Mouse (Mus musculus) left cerebral cortex, postnatal 14 days (tissue): ENCODE measurements around the gene Txndc16. TPM values are rescaled to one million over a fixed set of nuclear protein-coding genes. Genes with fewer than 3 reads are reported as not detected.

Experiments
- DNase-seq, 2 experiments: peaks; one replicate each; pipeline ENCODE4 v3.0.0; 2021 to 2022; ENCODE audit warnings: low spot score in 2 of 2, mixed read lengths in 1 of 2
- intact Hi-C: fragments of 180-260 bp; cut with DNase I; formaldehyde crosslinking; loops from one replicate; pipeline ENCODE4 v1.15.1; 2025
- long read RNA-seq, 2 experiments: library from polyadenylated mRNA; stranded (forward); transcript quantifications; one replicate each; pipeline ENCODE4 v2.0.0; 2021
- total RNA-seq, 2 experiments: library from RNA; stranded (reverse); gene quantifications; 2 replicates each; pipeline ENCODE4 v1.2.3; 2021

Txndc16 gene
- 10 to 100 TPM; 70.4 to 76.2 TPM for total RNA-seq
- long read RNA-seq, experiment 1, full-length matches to known transcripts: 63 of 110 reads
- long read RNA-seq, experiment 1, partial matches to known transcripts: 15 of 110 reads
- long read RNA-seq, experiment 1, other reads (novel, unspliced or antisense): 32 of 110 reads
- long read RNA-seq, experiment 2, full-length matches to known transcripts: 49 of 81 reads
- long read RNA-seq, experiment 2, partial matches to known transcripts: 11 of 81 reads
- long read RNA-seq, experiment 2, other reads (novel, unspliced or antisense): 21 of 81 reads

DNA sequence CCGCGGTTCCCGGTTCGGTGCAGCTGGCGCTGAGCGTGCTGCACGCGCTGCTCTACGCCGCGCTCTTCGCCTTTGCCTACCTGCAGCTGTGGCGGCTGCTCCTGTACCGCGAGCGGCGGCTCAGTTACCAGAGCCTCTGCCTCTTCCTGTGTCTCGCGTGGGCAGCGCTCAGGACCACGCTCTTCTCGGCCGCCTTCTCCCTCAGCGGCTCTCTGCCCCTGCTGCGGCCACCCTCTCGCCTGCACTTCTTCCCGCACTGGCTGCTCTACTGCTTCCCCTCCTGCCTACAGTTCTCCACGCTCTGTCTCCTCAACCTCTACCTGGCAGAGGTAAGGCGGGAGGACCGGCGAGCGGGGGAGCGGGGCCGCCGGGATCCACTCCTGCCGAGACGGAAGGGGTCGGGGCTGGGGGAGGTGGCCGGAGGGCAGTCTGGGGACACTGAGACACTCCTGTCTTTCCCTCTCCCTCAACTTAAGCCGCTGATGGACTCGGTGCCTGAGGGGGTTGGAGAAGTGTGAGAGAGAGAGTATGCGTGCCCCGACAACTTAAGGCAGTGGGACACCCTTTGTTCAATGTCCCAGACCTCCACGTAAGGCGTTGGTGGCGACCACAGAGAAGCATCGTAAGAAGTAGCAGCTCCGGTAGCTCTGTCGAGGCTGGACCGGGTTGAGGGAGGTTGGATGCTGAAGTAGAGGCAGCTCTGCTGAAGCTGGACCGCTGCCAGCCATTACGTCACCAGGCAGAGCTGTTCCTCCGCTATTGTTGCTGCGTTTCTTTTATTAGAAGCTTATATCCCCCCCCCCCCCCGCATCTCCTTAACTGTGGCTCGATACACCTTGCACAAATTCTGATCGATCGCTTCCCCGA is at the start of gene Txndc16:
TSS of gene Txndc16 (minus strand) at position 239 of the 867 bp plus-strand sequence.
- intact Hi-C loops: no loop called here
- peak; percentile 81 to 82 for DNase-seq

DNA sequence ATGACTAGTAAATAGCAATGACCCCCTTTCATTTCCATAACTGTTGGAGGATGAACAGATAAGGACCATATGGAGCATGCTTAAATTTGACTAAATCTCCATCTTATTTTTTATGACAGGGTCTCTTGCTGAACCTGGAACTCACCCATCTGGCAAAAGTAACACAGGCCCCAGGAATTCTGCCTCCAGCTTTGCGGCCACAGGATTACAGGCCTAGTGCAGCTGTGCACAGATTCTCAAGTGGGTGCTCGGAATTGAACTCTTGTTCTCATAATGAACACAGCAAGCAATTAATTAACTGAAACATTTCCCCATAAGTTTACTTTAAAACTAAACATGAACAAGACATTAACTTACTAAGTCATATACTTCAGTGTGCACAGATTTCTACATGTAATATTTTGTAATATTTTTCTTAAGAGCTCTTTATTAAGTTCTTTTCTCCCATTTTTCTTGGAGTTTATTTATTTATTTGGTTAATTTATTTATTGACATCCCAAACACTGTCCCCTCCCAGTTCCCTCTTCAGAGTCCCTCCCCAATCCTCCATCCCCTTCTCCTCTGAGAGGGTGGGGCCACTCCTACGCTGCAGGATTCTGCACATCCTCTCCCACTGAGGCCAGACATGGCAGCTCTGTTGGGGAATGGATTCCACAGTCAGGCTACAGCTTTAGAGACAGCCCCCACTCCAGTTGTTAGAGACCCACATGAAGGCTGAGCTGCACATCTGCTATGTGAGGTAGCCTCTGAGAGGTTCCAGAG is 43.9 kb upstream of the Txndc16 start:
- intact Hi-C loops: no loop called here
- DNase-seq: no peak

DNA sequence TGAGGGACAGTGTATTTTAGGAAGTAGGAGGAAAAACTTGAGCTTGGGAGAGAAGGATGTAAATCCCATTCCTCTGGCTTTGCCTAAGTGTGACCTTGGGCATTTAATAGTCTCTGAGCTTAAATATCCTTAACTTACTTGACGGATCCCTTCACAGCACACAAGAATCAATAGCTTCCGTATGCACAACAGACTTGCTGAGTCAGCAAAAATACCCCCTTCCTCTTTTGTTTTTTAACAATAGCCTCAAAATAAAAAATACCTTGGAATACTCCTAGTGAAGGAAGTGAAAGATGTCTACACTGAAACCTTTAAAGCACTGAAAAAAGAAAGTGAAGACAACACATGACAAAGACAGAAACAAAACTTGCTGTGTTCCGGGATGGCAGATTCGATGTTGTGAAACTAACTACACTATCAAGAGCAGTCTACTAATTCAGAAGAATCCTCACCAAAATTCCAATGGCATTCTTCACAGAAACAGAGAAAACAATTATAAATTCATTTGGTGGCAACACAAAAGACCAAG is 31.5 kb upstream of the Txndc16 start:
- intact Hi-C loops: no loop called here
- no peak for DNase-seq

DNA sequence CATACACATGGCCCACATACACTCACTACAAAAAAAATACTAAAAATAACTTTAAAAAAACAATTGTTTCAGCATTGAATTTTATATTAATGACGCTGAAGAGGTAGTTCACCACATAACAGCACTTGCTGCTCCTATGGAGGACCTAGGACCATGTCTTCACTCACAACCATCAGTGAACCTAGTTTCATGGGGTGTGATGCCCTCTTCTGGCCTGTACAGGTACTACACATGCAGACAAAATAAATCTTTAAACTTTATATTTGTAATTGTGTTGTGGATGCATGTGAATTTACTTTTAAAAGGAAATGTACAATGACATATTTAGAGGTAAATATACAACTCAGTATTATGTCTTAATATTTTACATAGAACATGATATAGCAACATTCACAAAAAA is 21.5 kb upstream of the Txndc16 start:
- intact Hi-C loops: no loop called here
- no peak for DNase-seq

DNA sequence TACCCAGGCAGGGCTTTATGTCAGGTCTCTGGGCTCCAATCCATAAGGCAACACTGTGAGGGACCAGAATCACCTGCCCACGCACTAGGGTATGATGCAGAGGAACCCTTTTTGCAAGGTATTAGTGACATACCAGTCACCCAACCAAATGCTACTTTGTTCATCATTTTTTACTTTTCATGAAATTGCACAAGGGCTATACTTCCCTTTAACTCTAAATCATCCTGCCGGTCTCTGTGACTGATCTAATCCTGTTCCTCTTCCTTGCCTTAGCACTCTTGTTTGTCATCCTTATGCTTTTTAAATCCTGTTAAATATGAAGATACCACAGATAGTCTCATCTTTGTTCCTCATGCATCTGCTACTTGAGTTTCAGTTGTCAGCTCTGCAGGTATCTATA is 18.9 kb upstream of the Txndc16 start:
- intact Hi-C loops: no loop called here
- no peak for DNase-seq

DNA sequence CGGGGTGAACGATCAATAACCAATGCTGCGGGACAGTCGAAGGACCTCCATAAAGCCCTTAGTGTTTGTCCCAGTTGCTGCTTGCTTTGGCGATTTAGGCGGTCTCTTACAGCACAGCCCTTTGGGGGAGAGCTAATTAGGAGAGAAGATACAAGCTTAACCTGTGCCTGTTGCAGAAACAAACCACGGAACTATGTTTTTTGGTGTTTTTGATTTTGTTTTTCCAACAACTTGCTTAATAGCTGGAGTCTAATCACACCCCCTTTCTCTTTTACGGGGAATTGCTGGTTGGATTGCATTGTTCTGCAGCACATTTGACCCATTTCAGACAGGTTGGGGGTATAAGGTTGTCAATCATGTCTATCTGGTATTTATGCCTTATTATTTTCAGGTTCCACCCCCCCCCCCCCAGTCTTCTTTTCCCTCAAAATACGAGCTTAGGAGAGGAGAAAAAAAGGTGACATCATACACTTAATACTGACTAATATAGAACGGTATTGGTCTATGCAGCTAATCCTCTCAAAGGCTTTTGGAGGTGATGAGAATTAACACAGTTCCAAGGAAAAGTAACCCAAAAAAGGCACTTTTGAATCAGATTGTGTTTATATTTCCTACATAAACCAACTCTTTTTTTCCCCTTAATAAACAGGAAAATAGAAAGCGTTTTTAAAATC is 966 bp upstream of the Txndc16 start:
- no peak for DNase-seq
- intact Hi-C loops: no loop called here

DNA sequence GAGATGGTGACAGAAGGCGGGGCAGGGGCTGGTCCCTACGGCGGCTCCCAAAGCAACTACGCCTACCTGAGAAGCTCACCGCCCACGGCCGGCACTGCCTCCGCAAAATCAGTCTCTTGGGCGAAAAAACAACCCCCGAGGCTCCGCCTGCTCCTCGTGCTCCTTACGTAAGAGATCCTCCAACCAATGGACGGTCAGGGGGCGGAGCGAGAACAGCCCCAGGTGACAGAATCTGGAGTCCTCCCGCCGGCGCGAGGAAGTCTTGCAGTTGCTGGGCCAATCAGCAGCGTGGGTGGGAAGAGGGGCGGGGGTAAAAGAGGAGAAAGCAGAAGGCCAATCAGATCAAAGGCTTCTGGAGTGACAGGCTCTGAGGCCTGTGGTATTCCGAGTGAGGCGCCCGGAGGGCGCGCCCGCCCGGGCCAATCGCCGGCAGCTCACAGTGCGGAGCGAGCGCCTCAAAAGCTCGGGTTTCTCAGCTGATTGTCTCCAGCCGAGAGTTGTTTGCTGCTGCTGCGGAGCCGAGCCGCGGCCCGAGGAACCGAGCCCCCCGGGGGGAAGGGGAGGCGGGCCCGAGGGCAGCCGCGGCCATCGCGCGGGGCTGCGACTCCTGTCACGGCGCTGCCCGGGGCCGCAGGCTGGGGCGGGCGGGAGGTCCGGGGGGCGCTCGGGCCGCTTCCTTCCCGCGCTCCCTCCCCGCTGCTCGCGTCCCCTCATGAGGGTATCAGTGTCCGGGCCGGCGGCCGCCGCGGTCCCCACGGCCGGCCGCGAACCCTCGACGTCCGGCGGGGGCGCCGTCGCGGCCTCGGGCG is 643 bp downstream of the Txndc16 start, which contains the start of gene Gpr137c:
TSS of gene Gpr137c (plus strand) at position 437 of the 809 bp plus-strand sequence.
- DNase-seq: peak; percentile 99
- intact Hi-C loops: no loop called here

DNA sequence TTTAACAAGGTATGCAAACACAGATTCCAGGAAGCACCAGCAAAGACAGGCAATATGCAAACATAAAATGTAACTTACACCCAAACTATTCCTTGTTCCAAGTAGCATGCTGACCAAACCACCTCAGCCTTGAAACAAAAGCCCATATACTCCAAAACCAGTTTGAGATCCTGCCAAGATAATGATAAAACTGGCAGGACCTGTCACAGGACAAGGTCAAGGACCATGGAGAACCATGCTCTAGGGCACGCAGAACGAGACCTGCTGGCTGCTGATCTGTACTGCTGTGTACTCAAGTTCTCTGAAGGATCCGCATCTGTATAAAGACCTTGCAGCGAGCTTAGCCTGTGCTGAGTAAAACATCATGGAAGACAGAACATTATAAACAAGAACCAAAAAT is 2.4 kb downstream of the Txndc16 start:
- intact Hi-C loops: no loop called here
- DNase-seq: no peak

DNA sequence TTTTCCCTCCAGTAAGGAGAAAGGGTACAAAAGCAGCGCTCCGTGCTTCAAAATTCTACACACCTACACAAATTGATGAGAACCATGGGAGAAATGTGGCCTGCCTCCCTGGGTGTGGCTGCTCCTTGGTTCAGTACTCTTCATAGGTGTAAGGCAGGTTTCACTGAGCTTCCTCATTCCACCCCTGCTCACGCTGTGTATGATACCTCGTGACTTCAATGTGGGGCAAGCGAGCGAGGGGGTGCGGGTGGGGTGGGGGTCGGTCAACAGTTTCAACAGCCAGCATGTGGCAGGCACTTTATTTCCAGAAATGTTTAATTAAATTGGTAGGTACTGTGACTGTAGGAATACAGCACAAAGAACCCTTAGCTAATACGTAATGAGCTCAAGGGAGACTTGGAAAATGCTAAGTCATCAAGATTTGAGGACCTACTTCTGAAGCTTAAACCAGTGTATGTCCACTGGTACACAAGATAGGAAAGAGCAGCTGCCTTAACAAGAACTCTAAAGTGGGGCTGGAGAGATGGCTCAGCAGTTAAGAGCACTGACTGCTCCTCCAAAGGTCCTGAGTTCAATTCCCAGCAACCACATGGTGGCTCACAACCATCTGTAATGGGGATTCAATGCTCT is 3.3 kb downstream of the Txndc16 start:
- intact Hi-C loops: no loop called here
- no peak for DNase-seq

DNA sequence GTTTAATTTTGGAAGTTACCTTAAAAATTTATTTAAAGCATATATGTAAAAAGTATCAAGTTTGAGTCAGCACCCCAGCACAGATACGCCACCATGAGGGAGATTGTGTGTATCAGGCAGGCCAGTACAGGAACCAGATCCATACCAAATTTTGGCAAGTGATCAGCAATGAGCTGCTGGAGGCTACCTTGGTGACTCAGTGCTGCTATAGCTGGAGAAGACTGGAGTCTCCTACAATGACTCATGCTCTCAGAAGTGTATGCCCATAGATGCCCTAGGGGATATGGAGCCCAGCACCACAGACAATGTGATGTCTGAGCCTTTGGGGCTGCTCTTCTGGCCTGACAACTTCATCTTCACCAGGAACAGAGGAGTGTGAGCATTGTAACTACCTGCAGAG is 8.7 kb downstream of the Txndc16 start:
- no peak for DNase-seq
- intact Hi-C loops: no loop called here

DNA sequence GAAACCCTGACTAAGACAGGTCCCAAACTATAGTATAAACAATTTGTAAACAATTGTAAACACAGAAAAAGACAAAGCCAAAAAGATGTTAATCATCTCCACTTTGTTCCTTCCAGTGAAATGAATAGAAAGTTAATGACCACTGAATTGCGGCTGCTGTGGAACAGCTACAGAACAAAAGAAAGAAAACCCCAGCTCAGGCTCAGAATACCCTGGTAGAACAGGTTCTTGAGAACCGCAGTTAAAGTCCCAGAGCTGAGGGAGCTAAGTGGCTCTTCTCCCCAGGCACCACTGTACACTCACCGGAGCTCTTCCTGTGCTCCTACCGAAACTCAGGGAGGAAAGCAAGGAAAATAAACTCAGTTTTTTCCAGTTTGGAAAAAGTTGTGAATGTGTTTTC is 9.4 kb downstream of the Txndc16 start:
- intact Hi-C loops: no loop called here

DNA sequence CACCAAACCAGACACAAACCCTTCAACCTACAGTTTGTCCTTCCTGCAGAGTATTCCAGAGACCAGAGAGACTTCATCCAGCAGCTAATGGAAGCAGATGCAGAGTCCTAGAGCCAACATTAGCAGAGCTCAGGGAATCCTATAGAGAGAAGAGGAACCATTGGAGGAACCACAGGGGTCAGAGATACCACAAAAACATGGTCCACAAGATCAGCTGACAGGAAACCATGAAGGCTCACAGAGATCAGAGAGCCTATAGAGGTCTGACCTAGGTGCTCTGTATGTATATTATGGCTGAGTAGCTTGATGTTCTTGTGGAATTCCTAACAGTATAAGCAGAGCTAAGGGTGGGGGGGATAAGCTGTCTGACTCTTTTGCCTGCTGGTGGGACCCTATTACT is 19.5 kb downstream of the Txndc16 start:
- intact Hi-C loops: no loop called here
- no peak for DNase-seq

More for the DNA sequence above, 9.4 kb downstream of the Txndc16 start:
- no peak for DNase-seq

DNA sequence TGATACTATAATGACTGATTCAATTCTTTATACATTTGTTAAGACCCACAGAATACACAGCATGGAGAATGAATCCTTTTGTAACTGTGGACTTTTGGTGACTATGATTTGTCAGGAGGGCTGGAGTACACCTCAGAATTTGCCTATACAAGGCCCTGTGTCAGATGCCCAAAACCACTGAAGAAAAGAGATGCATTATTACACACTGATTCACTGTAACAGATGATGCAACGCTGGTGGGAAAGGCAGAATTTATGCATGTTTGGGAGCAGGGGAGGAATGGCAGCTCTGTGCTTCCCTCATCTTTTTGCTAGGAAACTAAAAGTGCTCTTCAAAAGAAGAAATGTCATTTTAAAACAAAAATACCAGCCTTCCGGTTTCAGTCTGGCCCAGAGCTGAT is 29.1 kb downstream of the Txndc16 start:
- intact Hi-C loops: no loop called here
- no peak for DNase-seq

DNA sequence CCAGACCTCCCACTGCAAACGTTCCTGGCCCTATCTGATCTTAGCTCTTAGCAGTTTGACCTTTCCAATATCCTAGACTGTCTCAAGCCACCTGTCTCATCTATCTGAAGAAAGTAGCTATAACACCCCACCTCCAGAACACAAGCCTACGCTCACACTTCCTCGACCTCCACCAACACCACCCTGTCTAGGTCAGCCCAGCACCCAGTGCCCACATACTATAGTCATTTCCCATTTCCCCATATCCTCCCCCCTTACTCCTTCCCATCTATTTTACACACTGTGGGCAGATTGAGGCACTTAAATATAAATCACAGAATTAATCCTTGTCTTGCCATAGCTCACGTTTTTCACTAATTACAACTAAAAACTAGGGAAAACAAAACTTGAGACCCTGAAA is 38.5 kb downstream of the Txndc16 start:
- DNase-seq: no peak
- intact Hi-C loops: no loop called here

DNA sequence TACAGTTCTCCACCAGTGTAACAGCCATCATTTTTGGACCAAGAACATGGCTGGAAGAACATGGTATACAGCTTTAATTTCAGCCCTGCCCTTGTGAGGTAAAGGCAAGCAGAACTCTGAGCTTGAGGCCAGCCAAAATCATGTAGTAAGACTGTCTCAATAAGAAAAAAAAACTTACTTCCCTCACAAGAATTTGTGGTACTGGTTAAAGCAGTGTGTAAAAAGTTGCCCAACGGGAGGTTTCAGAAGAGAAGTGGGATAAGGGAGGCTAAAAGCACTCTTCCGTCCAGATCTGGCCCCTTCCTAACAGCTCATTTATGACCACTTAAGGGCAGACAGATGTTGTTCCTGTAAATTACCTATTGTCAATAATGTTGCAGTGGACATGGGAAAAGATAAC is 40.5 kb downstream of the Txndc16 start:
- intact Hi-C loops: no loop called here
- no peak for DNase-seq

DNA sequence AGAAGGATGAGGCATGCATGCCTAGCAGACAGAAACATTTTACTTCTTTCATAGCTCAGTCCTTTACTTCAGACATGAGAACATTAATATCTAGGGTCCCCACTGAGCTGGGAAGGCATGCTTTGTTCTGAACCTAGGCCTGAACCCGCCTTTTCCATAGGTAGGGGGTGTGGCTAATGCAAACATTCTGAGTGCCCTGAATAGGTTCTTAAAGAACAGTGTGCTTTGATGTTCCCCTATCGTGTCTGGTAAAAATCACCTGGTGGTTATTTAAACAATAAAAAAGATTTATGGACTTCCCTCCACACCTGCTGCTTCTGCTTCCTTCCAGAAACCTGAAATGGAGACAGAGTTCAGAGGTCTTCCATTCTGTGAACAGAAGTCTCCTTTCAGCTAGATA is 40.9 kb downstream of the Txndc16 start:
- no peak for DNase-seq
- intact Hi-C loops: no loop called here

DNA sequence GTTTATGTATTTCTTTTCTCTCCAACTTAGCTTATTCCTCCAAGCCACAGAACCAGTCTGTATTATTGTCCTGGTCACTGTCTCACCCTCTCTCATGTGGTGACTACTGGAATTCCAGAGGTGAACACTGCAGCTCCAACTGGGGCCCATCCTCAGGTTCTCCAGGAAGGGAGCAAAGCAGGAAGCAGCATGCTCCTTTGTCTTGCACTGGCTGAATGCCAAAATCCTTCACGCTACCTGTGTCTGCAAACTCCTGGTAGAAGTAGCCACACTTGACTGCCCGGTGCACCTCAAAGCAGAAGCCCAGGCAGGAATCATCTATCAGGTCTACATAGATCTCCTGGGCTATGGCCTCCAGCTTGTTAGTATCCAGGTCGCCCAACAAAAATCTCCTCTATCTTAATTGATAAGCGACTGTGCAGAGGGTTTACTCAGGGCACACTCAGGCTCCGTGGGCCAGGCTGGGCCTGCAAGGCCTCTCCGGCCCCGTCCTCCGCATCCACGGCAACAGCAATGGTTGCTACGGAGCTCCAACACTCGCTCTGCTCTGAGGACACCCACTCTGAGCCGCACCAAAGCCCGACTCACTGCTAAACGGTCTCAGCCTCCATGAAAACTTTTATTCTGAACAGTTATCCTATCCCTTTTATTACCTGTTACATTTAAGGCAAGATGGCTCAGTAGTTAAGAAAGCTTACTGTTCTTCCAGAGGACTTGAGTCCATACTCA is 45.0 kb downstream of the Txndc16 start:
- intact Hi-C loops: no loop called here
- DNase-seq: no peak

DNA sequence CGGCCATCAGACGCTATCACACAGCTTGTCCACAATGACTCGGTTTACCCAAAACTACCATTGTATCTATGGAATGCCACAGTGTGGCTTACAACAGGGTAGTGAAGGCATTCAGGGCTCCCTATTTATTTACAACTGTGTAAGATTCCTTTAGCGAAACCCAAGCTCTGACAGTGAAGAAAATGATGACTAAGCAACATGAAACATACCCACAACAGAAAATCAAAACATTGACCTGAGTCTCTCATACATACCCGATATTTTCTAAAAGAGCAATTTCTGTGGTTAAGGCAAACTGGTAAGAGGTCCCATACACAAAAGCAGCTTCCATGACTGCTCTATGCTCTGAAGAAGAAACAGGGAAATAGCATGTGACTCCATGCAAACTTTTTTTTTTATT is 47.9 kb downstream of the Txndc16 start:
- intact Hi-C loops: no loop called here
- DNase-seq: no peak
